Mouse (Mus musculus) cerebellum, postnatal 4 days (tissue): ENCODE data around the gene Hist1h3e.
"Not testable (repeated sequence)": the region's sequence is repeated elsewhere in the genome, so short reads cannot be mapped to it uniquely, and the experiment has no call there.

Experiments
- DNase-seq, 2 experiments: peaks; one replicate each; pipeline ENCODE4 v3.0.0; 2022; ENCODE audit warnings: low spot score in 2 of 2, mixed read lengths in 1 of 2

Gene Hist1h3e

DNA sequence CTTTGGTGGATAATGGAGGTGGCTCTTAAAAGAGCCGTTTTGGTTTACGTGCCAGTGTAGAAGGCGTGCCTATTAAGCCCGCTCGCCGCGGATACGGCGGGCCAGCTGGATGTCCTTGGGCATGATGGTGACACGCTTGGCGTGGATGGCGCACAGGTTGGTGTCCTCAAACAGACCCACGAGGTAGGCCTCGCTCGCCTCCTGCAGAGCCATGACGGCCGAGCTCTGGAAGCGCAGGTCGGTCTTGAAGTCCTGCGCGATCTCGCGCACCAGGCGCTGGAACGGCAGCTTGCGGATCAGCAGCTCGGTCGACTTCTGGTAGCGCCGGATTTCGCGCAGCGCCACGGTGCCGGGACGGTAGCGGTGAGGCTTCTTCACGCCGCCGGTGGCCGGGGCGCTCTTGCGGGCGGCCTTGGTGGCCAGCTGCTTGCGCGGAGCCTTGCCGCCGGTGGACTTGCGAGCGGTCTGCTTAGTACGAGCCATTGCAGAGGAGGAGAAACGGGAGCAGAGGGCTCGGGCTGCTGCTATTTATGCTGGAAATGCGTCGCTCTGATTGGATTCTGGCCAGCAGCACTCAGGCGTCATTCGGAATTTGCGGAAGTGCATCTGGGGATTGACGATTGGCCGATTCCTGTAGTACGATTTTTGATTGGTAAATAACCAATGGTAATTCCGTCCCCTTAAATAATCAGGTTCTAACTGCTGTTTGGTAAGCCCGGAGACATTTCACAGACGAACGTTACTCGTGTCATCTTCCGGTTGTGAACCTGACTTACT lies at the start of gene Hist1h3e:
Gene Hist1h3e (minus strand): TSS at position 487 of the 777 bp plus-strand sequence.
- DNase-seq = peak; percentile 83 to 94

DNA sequence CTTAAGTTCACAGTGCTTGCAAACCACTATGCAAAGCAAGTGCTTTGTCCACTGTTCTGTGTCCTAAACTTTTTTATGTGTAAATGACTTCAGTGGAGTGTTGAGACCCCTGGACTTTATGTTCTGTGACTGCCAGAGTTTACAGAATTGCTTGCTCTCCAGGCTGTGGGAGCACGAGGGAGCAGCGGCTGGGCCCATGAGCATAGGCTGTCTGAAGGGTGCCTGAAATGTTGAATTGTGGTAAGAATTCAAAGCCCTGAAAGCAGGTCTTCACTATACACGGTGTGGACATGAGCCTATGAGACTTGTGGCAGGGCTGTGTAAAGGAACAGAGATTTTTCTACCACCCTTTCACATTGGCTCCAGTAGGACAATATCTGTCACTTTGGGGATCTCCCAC lies 49.5 kb upstream of the Hist1h3e start:
- no peak for DNase-seq

DNA sequence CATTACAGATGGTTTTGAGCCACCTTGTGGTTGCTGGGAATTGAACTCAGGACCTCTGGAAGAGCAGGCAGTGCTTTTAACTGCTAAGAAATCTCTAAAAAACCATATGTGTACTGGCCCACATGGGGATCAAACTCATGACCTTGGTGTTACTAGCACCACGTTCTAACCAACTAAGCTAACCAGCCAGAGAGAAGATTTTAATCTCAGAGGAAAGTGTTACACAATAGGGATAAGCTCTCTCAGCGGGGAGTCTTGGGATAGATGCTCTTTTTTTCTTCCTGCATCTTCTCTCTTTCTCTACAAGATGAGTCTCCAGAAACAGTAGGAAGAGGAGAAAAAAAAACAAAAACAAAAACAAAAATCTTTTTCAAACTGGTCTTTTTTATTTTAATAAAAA lies 48.2 kb upstream of the Hist1h3e start:
- no peak for DNase-seq

DNA sequence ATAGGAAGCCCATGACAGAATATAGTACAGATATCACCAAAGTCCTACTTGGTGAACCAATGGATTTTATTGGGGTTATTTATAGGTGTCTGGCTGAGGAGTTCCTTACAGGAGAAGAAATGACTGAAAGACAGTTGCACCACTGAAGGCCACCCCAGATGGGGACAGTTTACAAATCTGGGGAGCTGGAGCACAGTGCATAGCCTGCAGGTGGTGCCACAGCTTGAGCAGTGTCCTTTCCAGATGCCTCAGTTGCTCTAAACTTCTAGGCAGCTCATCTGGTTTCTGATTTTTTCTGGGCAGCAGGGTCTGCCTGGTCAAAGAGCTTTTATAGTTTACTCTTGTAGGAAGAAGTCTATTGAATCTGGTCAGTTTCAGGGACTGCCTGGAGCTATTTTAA lies 47.7 kb upstream of the Hist1h3e start:
- DNase-seq = no peak

DNA sequence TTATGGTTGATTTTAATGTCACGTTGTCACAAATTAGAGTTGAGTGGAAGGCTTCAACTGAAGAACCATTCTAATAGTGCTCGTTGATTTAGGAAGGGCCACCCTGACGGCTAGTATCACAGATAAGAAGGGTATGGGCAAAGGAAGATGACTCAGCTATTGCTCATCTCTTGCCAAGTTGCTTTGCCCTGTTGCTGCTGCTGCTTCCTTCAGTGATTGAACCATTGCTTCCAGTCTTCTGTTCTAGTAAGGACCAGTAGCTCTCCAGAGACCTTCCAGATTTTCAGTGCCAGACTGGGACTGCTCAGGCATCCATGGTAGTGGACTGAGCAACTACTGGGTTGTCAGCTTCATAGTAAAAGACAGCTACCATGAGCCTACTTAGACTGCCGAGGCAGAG lies 47.0 kb upstream of the Hist1h3e start:
- no peak for DNase-seq

DNA sequence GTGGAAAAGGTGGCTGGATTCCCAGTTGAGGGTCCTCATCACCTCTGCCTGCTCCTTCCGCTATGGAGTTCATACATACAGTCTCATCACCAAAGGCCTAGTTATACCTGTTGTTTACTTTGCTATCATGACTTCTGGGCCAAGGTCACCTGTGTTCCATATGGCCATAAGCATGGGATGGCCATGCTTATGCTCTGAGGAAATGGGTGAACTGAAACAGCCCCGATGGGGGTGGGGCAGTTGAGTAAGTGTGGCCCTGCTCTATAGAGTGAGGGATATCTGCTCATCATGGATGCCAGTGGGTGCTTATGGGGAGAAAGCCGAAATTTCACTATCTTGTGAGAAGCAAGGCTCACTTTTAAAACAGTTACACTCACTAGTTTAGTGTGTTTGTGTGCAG lies 42.9 kb upstream of the Hist1h3e start:
- DNase-seq = no peak

DNA sequence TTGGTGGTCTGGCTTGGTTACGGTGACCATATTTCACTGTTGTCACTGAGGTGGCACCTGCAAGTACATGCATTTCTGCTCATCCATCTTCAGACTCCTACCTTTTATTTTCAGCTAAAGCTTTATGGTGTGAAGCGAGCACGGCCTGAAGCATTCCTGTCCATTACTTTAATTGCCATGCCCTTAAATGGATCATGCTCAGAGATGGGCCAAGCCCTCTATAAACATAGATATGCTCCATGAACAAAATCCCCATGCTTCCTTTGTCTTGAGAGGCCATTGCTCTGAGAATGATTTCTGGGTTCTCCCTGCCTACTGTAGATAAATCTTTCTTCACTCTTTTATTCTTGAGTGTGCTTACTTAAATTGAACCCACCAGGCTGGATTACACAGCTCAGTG lies 42.3 kb upstream of the Hist1h3e start:
- DNase-seq = no peak

DNA sequence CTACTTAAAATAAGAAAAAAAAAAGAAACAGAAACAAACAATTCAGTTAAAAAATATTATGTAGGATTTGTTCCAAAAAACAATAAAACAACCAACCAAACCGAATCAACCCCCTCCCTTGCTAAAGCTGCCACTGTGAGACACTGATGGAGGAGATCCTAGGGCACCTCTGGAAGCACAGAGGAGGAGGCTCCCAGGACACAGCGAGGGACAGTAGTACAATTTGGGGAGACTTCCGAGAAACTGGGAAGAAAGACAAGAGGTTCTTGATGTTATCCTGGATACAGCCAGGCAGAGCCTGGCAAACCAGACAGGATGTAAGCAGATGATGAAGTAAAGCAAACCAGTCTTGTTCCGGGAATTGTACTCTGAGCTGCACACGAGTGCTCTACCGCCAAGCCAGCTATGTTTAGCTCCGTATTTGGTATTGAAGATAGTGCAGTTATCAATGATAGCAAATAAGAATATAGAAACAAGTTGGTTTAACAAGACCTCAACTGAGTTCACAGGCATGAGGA lies 41.1 kb upstream of the Hist1h3e start:
- DNase-seq = no peak

DNA sequence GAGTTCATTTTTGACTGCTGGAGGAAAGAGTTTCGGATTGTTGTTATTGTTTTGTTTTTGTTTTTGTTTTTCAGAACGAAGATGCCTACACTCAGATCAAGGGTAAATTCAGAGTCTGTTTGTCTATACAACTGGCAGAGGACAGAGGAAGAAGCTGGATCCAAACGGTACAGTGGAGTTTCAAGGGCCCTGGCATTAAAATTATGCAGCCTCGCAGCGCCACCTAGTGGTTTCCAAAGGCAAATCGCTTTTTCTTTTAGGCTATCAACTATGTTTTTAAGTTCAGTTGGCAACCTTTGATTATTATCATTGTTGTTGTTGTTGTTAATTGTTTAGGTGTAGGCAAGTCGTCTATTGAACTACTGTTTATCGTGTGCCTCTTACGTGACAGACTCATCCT lies 35.8 kb upstream of the Hist1h3e start:
- DNase-seq = peak; percentile 63 to 76

DNA sequence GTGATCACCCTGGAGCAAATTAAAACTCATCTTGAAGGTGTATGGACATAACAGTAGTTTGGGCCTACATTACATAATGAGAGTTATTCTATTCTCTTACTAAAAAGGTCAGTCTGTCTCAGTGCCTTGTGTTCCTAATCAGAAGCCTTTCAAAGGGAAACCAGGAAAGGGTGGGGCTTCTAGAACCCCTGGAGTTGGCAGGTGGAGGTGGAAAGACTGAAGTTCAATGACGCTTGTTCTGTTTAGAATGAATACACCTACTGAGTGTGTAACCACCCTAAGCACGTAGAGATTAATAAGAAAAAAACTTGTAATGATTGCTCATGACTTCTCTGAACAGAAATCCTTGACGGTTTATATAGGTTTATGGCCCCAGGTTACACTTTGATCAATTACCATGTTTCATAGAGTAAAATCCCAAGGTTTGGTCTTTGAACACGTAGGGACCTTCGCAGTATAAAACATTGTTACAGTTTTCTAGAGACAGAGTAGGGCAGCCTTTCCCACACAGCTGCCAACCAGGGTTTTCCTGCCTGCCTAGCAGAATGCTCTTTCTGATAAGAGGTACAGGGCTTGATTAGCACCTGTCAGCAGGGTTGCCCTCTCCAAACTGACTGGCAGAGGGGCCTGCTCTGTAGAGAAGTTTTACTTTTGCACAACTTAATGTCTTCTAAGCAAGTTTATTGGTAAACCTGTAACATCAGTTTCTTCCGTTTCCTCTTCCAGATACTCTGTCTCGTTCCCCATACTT lies 33.6 kb upstream of the Hist1h3e start:
- no peak for DNase-seq

DNA sequence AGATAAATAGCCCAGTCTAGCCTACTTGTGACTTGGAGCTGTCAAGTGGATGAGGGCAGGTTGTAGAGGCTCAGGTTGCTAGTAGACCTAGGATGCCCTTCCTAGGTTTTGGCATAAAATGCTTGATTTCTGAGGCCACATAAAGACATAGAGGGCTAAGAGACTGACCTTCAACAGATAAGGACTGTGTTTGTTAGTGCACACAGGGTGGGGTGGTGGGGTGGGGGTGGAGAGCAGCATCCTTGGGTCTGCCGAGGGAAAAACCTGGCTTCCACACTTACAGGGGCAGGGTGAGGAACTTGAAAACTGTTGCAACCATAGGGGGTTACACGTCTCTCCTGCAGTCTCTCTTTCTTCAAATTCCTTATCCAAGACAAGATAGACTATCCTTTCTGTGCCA lies 33.0 kb upstream of the Hist1h3e start:
- DNase-seq = no peak

DNA sequence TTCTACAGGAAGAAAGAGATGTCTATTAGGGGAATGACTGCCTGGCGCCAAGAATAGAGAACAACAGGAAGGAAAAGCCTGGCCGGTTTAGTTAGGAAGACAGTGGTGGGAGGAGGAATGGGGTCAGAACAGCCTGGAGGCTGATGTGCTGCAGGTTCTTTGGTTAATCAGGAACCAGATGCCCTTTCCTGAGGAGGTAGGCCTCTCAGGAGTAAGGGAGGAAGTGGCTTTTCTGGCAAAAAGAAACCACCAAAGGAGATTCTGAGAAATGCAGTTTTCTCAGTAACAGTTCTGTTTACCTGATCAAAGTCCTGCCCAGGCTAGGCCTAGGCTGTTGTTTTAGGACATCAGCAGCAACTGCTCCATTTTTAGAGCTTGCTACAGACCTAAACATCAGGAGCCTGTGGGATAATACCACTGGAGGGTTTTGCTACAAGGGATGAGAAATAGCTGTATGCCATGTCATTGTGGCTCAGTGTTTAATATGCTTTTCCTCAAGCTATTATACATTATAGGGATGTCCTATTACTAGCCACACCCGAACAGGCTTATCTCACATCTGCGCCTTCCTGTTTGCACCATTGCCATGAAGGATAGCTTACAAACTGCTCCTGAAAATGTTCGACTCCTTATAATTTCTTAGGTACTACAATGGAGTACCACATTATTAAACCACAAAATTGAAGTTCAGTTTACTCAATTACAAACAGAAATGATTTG lies 31.0 kb upstream of the Hist1h3e start:
- no peak for DNase-seq

DNA sequence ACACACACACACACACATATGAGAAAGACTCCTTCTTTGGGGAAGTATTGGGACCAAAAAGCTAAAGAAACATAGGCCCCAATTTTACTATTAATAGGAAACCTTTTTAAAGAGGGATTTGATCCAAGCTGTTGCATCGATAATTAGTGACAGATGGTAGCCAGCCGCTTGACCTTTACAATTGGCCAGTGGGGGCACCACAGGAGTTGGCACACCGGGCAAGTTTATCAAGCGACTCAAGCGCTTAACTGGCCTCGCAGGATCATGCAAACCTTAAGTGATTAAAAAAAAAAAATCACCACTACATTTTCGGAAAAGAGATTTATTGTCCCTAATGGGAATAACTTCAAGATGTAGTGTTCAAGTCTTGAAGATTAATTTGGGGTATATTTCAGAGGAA lies 30.4 kb upstream of the Hist1h3e start:
- DNase-seq = no peak

DNA sequence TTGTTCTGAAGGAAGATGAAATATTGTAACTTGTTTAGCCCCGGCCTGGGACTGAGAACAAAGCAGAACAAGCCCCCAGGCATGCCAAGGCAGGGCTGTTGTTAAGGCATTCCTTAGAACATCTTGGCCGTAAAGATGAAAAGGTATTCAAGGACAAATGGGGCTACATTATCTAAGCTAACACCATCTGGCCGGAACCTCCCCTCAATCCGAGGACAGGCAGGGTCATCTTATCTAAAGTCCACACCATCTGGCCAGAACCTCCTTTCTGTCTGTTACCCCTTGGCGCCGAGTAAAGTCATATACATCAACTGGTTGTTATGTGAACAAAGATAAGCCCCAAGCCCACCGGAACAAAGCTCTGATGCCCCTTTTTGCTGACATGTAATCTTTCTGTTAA lies 29.7 kb upstream of the Hist1h3e start:
- not testable (repeated sequence) for DNase-seq

DNA sequence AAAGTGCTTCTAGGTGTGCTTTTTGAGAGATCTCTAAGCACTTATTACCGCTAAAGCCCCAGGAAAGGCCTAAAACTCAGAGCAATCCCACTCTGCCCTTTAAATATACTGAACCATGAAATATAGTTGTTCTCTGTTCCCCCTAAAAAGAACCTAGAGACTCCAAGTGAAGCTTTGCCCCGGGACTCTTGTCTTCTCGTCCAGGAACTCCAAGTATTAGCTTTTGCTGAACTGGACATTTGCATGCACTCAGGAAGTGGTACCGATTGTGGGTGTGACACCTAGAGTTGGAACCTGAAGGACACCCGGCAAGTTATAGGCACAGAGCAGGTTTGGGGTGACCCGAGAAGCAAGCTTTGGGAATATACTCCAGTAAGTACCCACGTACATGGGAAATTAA lies 29.0 kb upstream of the Hist1h3e start:
- DNase-seq = no peak

DNA sequence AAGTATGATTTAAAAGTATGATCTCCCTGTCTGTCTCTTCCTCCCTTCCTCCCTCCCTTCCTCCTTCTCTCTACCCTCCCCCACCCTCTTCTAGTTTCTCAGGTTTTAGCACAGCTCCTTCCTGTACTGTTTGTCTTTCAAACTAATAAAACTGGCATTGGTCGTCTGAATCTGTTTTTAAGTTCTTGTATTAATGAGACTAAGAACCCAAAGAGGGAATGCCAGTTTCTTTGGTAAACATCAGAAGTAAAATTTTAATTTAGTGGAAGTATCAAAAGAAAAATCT lies 24.7 kb upstream of the Hist1h3e start:
- DNase-seq = no peak

DNA sequence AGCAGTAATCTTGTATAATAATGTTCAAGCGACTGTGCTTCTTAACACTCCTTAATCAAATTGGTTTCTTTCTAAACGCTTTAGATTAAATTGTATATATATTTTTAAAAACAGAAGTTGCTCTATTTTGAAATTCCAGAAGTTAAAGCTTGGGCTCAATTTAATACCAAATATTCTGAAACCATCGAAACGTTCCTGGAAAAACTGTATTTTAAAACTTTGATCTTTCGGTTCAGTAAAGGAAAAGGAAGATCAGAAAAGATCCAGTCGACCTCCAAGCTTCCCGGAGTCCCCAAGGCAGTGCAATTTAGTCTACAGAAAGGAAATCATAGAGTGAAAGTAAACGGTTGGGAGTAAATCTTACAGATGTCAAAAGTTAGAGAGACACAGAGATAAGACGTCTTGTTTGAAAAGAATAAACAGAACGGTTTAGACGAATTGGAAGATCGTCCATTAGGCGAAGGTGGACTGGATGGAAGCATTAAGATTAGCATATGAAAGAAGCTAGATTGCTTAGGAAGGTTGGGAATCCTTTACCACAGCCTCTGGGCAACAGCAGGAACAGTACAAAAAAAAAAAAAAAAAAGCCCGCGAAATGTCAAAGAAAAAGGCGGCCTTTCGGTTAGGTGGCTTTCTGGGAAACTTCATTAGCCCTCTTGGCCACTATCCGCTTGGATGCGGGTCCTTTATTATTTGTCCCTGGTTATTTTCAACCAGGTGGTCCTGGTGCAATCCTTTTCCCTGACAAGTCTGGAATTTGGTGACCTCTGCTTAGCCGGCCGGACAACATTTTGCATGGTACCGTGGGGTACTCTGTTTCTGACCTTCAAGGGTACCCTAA lies 24.1 kb upstream of the Hist1h3e start:
- DNase-seq = no peak

DNA sequence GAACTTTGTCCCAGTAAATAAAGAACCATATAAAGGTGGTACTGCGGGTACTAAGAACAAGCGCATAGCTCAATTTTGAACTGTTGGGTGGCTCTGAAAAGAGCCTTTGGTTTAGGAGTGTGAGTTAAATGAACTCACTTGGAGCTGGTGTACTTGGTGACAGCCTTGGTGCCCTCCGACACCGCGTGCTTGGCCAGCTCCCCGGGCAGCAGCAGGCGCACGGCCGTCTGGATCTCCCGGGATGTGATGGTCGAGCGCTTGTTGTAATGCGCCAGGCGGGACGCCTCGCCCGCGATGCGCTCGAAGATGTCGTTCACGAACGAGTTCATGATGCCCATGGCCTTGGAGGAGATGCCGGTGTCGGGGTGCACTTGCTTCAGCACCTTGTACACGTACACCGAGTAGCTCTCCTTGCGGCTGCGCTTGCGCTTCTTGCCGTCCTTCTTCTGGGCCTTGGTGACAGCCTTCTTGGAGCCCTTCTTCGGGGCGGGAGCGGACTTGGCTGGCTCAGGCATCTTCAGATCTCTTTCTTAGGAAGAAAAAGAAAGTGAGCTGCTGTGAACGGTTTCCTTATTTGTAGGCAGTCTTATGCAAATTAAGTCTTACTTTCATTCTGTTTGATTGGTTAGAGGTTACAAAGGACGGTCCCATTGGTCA lies 23.4 kb upstream of the Hist1h3e start:
- DNase-seq = peak in 1 of 2 experiments; percentile 53

DNA sequence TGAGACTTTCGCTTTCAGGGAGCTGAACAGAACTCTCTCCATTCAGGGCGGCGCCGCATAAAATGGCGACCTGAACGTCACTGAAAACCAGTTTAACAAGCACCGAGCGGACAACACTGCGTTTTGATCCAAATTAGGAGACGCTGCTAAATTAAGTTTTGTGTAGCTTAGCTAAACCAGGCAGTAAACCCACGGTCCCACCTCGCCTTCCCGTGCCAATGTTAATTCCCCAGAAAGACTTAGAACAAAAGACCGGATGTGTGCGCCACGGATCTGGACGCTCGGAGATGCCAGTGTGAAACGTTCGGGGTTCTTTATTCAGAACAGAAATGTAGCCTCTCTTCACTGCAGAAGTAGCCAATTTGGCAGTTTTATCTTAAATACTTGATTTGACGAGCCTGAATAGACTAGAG lies 22.9 kb upstream of the Hist1h3e start:
- DNase-seq = peak in 1 of 2 experiments; percentile 50

DNA sequence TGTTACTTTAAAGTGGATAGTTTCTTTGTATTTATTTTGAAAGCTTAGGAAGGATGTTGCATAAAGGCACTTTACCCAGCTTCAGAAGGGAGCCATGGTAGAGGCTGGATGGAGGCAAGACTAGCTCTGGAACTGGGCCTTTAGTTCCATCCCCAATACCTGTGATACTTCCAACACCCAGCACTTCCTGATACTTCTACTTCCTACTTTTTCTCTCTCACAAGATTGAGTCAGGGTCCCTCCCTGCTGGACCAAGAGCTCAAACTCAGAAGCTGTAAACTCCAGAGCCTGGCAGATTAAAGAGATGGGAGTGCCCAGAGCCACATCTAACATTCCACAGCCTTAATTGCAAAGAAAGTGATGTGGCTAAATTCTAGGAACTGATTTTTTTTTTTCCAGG lies 22.2 kb upstream of the Hist1h3e start:
- DNase-seq = no peak

DNA sequence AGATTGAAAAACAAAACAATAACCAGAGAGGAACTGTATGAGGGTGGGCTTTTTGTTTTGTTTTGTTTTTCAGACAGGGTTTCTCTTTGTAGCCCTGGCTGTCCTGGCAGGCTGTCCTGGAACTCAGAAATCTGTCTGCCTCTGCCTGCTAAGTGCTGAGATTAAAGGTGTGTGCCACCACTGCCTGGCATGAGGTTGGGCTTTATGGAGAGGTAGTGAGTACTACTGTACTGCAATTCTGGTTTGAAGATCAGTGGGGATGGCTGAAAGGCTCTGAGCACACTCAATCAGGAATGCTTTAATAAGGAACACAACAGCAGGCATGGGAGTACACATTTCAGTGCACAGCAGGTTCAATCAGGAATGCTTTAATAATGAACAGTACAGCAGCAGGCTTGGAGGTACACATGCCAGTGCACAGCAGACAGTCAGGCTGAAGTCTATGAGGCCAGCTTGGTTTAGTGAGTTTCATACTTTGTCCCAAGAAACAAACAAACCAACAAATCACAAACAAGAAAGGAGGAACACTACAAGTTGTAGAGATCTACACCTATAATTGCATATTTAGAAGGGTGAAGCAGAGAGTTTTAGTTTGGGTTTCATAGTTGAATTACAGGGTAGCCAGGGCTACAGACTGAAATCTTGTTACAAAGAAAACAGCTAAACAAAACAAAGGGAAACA lies 21.4 kb upstream of the Hist1h3e start:
- DNase-seq = no peak
